Mouse (Mus musculus): ENCODE data around the gene Plekhf1. TPM values are rescaled to one million over a fixed set of nuclear protein-coding genes. Genes with fewer than 3 reads are reported as not detected.

Gene Plekhf1
- polyA plus RNA-seq, 1 experiment from 2014 or later: 2.0 TPM

- 79% methylated on average over 13 of the region's 13 CpGs for WGBS
- Histone ChIP-seq H3K27ac (replicated peaks) (no peak overlapping the region), H3K9ac (ENCODE audit: low read length) (no peak overlapping the region), H3K27me3 (ENCODE audit: control insufficient read depth, insufficient read depth, low read length) (no peaks in the 10 kb centered on the region), H3K4me1 (replicated peaks; ENCODE audit: control insufficient read depth, insufficient read depth) (peaks cover 4% of the 10 kb centered on the region; the same call in 1 of the 2 replicates), H3K9me3 (ENCODE audit: control insufficient read depth, low read length) (no peaks in the 10 kb centered on the region), H3K36me3 (ENCODE audit: control insufficient read depth, insufficient read depth, low read length) (no peaks in the 10 kb centered on the region; the same call in 1 of the 2 replicates), H3K4me2 (replicated peaks; ENCODE audit: low read depth) (no peak overlapping the region), H3K4me3 (ENCODE audit: low read depth, low read length) (no peak overlapping the region)
- no peak for ATAC-seq (ENCODE audit: low FRiP score, low TSS enrichment)
- no peak for DNase-seq (ENCODE audit: low spot score)
- TF ChIP-seq CTCF (IDR thresholded peaks at IDR 0.05; ENCODE audit: low read depth) (no peak), EP300 (optimal IDR thresholded peaks at IDR 0.05) (no peak)
Observed at GRCm38 (mm10) chr7:38224577-38225369, 3.0 kb downstream of the Plekhf1 start.

GRCm38 (mm10) chr7:38220866-38221265 is 7.0 kb downstream of the Plekhf1 start:
- DNase-seq (ENCODE audit: low spot score) (no peak), ATAC-seq (ENCODE audit: low FRiP score, low TSS enrichment) (no peak)
- no peak for TF ChIP-seq EP300 (optimal IDR thresholded peaks at IDR 0.05)
- no peak for TF ChIP-seq CTCF (IDR thresholded peaks at IDR 0.05; ENCODE audit: low read depth)
- no peak overlapping the region for H3K4me2 ChIP-seq (replicated peaks; ENCODE audit: low read depth)
- H3K27ac ChIP-seq (replicated peaks): no peak overlapping the region
- no peak overlapping the region for H3K4me3 ChIP-seq (ENCODE audit: low read depth, low read length)
- WGBS: 97% methylated on average over 7 of the region's 7 CpGs
- no peaks in the 10 kb centered on the region for H3K27me3 ChIP-seq (ENCODE audit: control insufficient read depth, insufficient read depth, low read length)
- no peaks in the 10 kb centered on the region for H3K9me3 ChIP-seq (ENCODE audit: control insufficient read depth, low read length)
- H3K36me3 ChIP-seq (ENCODE audit: control insufficient read depth, insufficient read depth, low read length): no peaks in the 10 kb centered on the region; the same call in 1 of the 2 replicates
- H3K4me1 ChIP-seq (replicated peaks; ENCODE audit: control insufficient read depth, insufficient read depth): peaks cover under 1% of the 10 kb centered on the region; the same call in 1 of the 2 replicates
- H3K9ac ChIP-seq (ENCODE audit: low read length): no peak overlapping the region

GRCm38 (mm10) chr7:38219526-38219925 is 8.3 kb downstream of the Plekhf1 start:
- DNase-seq (ENCODE audit: low spot score) (no peak), ATAC-seq (ENCODE audit: low FRiP score, low TSS enrichment) (no peak)
- Histone ChIP-seq H3K27ac (replicated peaks) (no peak overlapping the region), H3K36me3 (ENCODE audit: control insufficient read depth, insufficient read depth, low read length) (no peaks in the 10 kb centered on the region; the same call in 1 of the 2 replicates), H3K4me2 (replicated peaks; ENCODE audit: low read depth) (no peak overlapping the region), H3K9ac (ENCODE audit: low read length) (no peak overlapping the region), H3K4me1 (replicated peaks; ENCODE audit: control insufficient read depth, insufficient read depth) (peaks cover 3% of the 10 kb centered on the region; the same call in 1 of the 2 replicates), H3K9me3 (ENCODE audit: control insufficient read depth, low read length) (no peaks in the 10 kb centered on the region), H3K27me3 (ENCODE audit: control insufficient read depth, insufficient read depth, low read length) (no peaks in the 10 kb centered on the region), H3K4me3 (ENCODE audit: low read depth, low read length) (no peak overlapping the region)
- TF ChIP-seq CTCF (IDR thresholded peaks at IDR 0.05; ENCODE audit: low read depth) (no peak), EP300 (optimal IDR thresholded peaks at IDR 0.05) (no peak)
- 87% methylated on average over 4 of the region's 4 CpGs for WGBS

- H3K9ac ChIP-seq (ENCODE audit: low read length): no peak overlapping the region
- H3K36me3 ChIP-seq (ENCODE audit: control insufficient read depth, insufficient read depth, low read length): no peaks in the 10 kb centered on the region; the same call in 1 of the 2 replicates
- H3K4me1 ChIP-seq (replicated peaks; ENCODE audit: control insufficient read depth, insufficient read depth): peaks cover 3% of the 10 kb centered on the region; the same call in 1 of the 2 replicates
- no peak overlapping the region for H3K27ac ChIP-seq (replicated peaks)
- no peaks in the 10 kb centered on the region for H3K9me3 ChIP-seq (ENCODE audit: control insufficient read depth, low read length)
- no peak overlapping the region for H3K4me2 ChIP-seq (replicated peaks; ENCODE audit: low read depth)
- WGBS: 78% methylated on average over 8 of the region's 8 CpGs
- TF ChIP-seq CTCF (IDR thresholded peaks at IDR 0.05; ENCODE audit: low read depth) (no peak), EP300 (optimal IDR thresholded peaks at IDR 0.05) (no peak)
- DNase-seq (ENCODE audit: low spot score) (no peak), ATAC-seq (ENCODE audit: low FRiP score, low TSS enrichment) (no peak)
- H3K27me3 ChIP-seq (ENCODE audit: control insufficient read depth, insufficient read depth, low read length): no peaks in the 10 kb centered on the region
- H3K4me3 ChIP-seq (ENCODE audit: low read depth, low read length): no peak overlapping the region
Observed at GRCm38 (mm10) chr7:38218631-38219367, 9.0 kb downstream of the Plekhf1 start.

GRCm38 (mm10) chr7:38217417-38218171 is 10.2 kb downstream of the Plekhf1 start:
- peak; percentile 28 for DNase-seq (ENCODE audit: low spot score)

More at GRCm38 (mm10) chr7:38217417-38218171, 10.2 kb downstream of the Plekhf1 start:
- no peaks in the 10 kb centered on the region; the same call in 1 of the 2 replicates for H3K36me3 ChIP-seq (ENCODE audit: control insufficient read depth, insufficient read depth, low read length)
- H3K4me3 ChIP-seq (ENCODE audit: low read depth, low read length): no peak overlapping the region
- H3K4me1 ChIP-seq (replicated peaks; ENCODE audit: control insufficient read depth, insufficient read depth): peaks cover 3% of the 10 kb centered on the region; the same call in 1 of the 2 replicates
- peak overlapping the region; percentile 45; the same call in 1 of the 2 replicates for H3K27ac ChIP-seq (replicated peaks)
- WGBS: 61% methylated on average over 5 of the region's 5 CpGs
- H3K9ac ChIP-seq (ENCODE audit: low read length): no peak overlapping the region
- no peak overlapping the region for H3K4me2 ChIP-seq (replicated peaks; ENCODE audit: low read depth)
- no peaks in the 10 kb centered on the region for H3K9me3 ChIP-seq (ENCODE audit: control insufficient read depth, low read length)
- ATAC-seq (ENCODE audit: low FRiP score, low TSS enrichment): peak; percentile 76
- no peaks in the 10 kb centered on the region for H3K27me3 ChIP-seq (ENCODE audit: control insufficient read depth, insufficient read depth, low read length)
- TF ChIP-seq CTCF (IDR thresholded peaks at IDR 0.05; ENCODE audit: low read depth): 0 out of 2 replicates have a peak, but pooled peaks have one; percentile 17
- no peak for TF ChIP-seq EP300 (optimal IDR thresholded peaks at IDR 0.05)

Data from stomach, postnatal 0 days (tissue).